Mouse (Mus musculus) embryonic facial prominence, embryonic 11.5 days (tissue): ENCODE results near the gene Zranb3. TPM values are rescaled to one million over a fixed set of nuclear protein-coding genes. Genes with fewer than 3 reads are reported as not detected.

Experiments used
- ATAC-seq: fragments of 200-750 bp; cut with Nextera tagmentation; replicated peaks from 2 replicates; pipeline ENCODE4 v1.8.0; 2017; ENCODE audit warnings: low read depth; ENCODE audit not compliant: insufficient number of reproducible peaks, low FRiP score, low TSS enrichment
- DNase-seq: peaks from one replicate; pipeline ENCODE4 v3.0.0-alpha.2; 2015; ENCODE audit warnings: low spot score
- H3K27ac ChIP-seq: fragments of 300-500 bp; sonication (generic); replicated peaks from 2 replicates; pipeline ENCODE4 v1.5.1; 2014; ENCODE audit warnings: mild to moderate bottlenecking, low read depth, low read length, control low read depth
- H3K27me3 ChIP-seq: fragments of 300-500 bp; sonication (generic); 2 replicates; pipeline ENCODE4 v1.6.1; 2014; ENCODE audit warnings: mild to moderate bottlenecking, low read length, moderate library complexity, mixed read lengths; ENCODE audit not compliant: control insufficient read depth, insufficient read depth
- H3K36me3 ChIP-seq: fragments of 300-500 bp; sonication (generic); replicated peaks from 2 replicates; pipeline ENCODE4 v1.6.1; 2014; ENCODE audit warnings: low read depth, mild to moderate bottlenecking, low read length, moderate library complexity, mixed read lengths; ENCODE audit not compliant: control insufficient read depth, insufficient read depth
- H3K4me1 ChIP-seq: fragments of 300-500 bp; sonication (generic); 2 replicates; pipeline ENCODE4 v1.6.1; 2014; ENCODE audit warnings: low read length, mixed read lengths; ENCODE audit not compliant: control insufficient read depth, insufficient read depth
- H3K4me2 ChIP-seq: fragments of 300-500 bp; sonication (generic); 2 replicates; pipeline ENCODE4 v1.6.1; 2014; ENCODE audit warnings: low read depth, mild to moderate bottlenecking, control low read depth, low read length, moderate library complexity
- H3K4me3 ChIP-seq: fragments of 300-500 bp; sonication (generic); 2 replicates; pipeline ENCODE4 v1.5.1; 2014; ENCODE audit warnings: low read depth, low read length, control low read depth
- H3K9ac ChIP-seq: fragments of 300-500 bp; sonication (generic); replicated peaks from 2 replicates; pipeline ENCODE4 v1.6.1; 2014; ENCODE audit warnings: mild to moderate bottlenecking, control low read depth, low read length
- H3K9me3 ChIP-seq: fragments of 300-500 bp; sonication (generic); replicated peaks from 2 replicates; pipeline ENCODE4 v1.6.1; 2016; ENCODE audit warnings: mild to moderate bottlenecking, low read length, inconsistent platforms, mixed read lengths; ENCODE audit not compliant: control insufficient read depth
- WGBS: fragments of 180-500 bp; shearing (Covaris S2); extraction: QIAGEN DNeasy Blood & Tissue Kit; methylation state at CpG from one replicate; pipeline ENCODE4 v1.1.7; 2014; 5-methylcytosine and 5-hydroxymethylcytosine counted together
- polyA plus RNA-seq: library from polyadenylated mRNA; unstranded; fragments of >200 nt; fragmentation: Nextera tagmentation; extraction: Ambion mirVana; gene quantifications from 2 replicates; pipeline ENCODE4 v1.2.1, GENCODE M21; 2014

The Zranb3 gene
- polyA plus RNA-seq, 1 experiment from 2014 or later: 17.5 TPM

- no peak overlapping the region for H3K4me2 ChIP-seq
- ATAC-seq: no peak
- no peaks in the 10 kb centered on the region for H3K36me3 ChIP-seq
- no peaks in the 10 kb centered on the region for H3K27me3 ChIP-seq
- WGBS: 87% methylated on average over 1 of the region's 1 CpGs
- no peaks in the 10 kb centered on the region for H3K9me3 ChIP-seq
- H3K4me3 ChIP-seq: no peak overlapping the region
- H3K4me1 ChIP-seq: no peaks in the 10 kb centered on the region
- H3K27ac ChIP-seq: no peak overlapping the region
- H3K9ac ChIP-seq: no peak overlapping the region
- no peak for DNase-seq
These were observed 4.5 kb downstream of the Zranb3 start for GRCm38 (mm10) chr1:128098309-128098708.

DNA sequence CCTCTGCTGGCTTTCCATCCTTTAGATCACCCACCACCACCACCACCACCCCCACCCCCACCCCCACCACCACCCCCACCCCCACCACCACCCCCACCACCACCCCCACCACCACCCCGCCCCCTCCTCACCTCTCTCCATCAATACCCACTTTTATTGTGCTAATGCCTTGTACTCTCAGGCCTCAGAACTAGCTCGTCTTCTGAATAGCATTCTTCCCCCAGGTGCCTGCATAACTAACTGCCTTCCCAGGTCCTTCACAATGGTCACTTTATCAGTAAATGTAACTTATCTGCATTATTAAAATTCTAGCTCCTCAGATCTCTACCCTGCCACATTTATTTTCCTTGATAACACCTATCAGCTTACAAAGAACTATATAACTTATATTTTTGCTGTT lies 8.2 kb downstream of the Zranb3 start:
- no peak for ATAC-seq
- 74% methylated on average over 2 of the region's 2 CpGs for WGBS
- no peaks in the 10 kb centered on the region for H3K4me1 ChIP-seq

GRCm38 (mm10) chr1:128082800-128083199 lies 20.0 kb downstream of the Zranb3 start:
- Histone ChIP-seq H3K36me3 (no peaks in the 10 kb centered on the region), H3K27ac (no peak overlapping the region), H3K4me1 (no peaks in the 10 kb centered on the region), H3K4me3 (no peak overlapping the region), H3K9me3 (no peaks in the 10 kb centered on the region), H3K9ac (no peak overlapping the region), H3K27me3 (no peaks in the 10 kb centered on the region), H3K4me2 (no peak overlapping the region)
- ATAC-seq (no peak), DNase-seq (no peak)
- 90% methylated on average over 7 of the region's 7 CpGs for WGBS

More for the DNA sequence above, 8.2 kb downstream of the Zranb3 start:
- Histone ChIP-seq H3K27me3 (no peaks in the 10 kb centered on the region), H3K36me3 (no peaks in the 10 kb centered on the region; the same call in 1 of the 2 replicates), H3K9ac (no peak overlapping the region), H3K4me3 (no peak overlapping the region), H3K27ac (no peak overlapping the region), H3K4me2 (no peak overlapping the region), H3K9me3 (no peaks in the 10 kb centered on the region)
- DNase-seq: no peak

DNA sequence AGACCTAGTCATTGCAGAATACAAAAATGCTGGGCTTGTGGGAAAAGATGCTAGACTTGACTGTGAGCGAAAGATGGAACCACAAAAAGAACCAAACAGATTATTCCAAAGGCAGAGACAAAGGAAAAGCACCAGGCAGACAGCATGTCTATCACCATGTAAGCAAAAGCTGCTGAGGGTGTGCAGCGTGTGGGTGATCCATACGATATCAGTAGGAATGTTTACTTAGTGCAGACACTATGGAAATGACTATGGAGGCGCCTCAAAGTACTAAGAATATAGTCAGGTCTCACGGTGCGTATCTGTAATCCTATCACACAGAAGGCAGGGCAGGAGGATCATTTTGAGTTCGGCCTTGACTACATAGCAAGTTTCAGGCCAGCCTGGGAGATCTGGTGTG lies 21.0 kb downstream of the Zranb3 start:
- Histone ChIP-seq H3K4me3 (no peak overlapping the region), H3K27ac (no peak overlapping the region), H3K9me3 (no peaks in the 10 kb centered on the region), H3K9ac (no peak overlapping the region), H3K4me2 (no peak overlapping the region), H3K36me3 (no peaks in the 10 kb centered on the region), H3K4me1 (no peaks in the 10 kb centered on the region), H3K27me3 (no peaks in the 10 kb centered on the region)
- ATAC-seq (no peak), DNase-seq (no peak)
- whole genome bisulfite sequencing: 90% methylated on average over 7 of the region's 7 CpGs

GRCm38 (mm10) chr1:128080936-128081696 lies 21.7 kb downstream of the Zranb3 start:
- no peaks in the 10 kb centered on the region for H3K9me3 ChIP-seq
- no peaks in the 10 kb centered on the region for H3K36me3 ChIP-seq
- no peaks in the 10 kb centered on the region for H3K27me3 ChIP-seq
- 84% methylated on average over 5 of the region's 5 CpGs for WGBS
- H3K4me1 ChIP-seq: no peaks in the 10 kb centered on the region
- H3K27ac ChIP-seq: no peak overlapping the region
- H3K4me3 ChIP-seq: no peak overlapping the region
- ATAC-seq (no peak), DNase-seq (no peak)
- no peak overlapping the region for H3K4me2 ChIP-seq
- no peak overlapping the region for H3K9ac ChIP-seq

DNA sequence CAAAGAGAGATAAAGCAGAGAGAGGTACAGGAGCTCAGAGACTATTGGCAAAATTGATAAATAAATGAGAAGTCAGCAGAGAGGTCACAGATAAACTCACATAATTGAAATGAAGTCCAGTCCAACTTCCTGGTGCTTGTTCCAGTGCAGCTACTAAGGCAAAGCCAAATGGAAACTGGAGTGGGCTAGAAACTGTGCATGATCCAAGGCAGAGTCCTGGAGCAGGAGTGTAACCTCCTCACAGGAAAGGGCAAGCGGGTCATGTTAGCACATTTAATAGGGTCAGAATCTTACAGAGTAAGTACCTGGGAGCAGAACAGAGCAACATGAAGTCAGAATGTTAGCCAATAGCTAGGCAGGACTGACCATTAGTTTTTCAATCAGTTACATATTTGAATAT lies 24.2 kb downstream of the Zranb3 start:
- Histone ChIP-seq H3K4me3 (no peak overlapping the region), H3K27me3 (no peaks in the 10 kb centered on the region), H3K4me2 (no peak overlapping the region), H3K27ac (no peak overlapping the region), H3K9me3 (no peaks in the 10 kb centered on the region), H3K9ac (no peak overlapping the region), H3K4me1 (no peaks in the 10 kb centered on the region), H3K36me3 (no peaks in the 10 kb centered on the region)
- 89% methylated on average over 1 of the region's 1 CpGs for WGBS
- ATAC-seq (no peak), DNase-seq (no peak)

- 92% methylated on average over 2 of the region's 2 CpGs for WGBS
- DNase-seq: no peak
- Histone ChIP-seq H3K27ac (no peak overlapping the region), H3K9ac (no peak overlapping the region), H3K36me3 (no peaks in the 10 kb centered on the region), H3K4me2 (no peak overlapping the region), H3K4me3 (no peak overlapping the region), H3K9me3 (no peaks in the 10 kb centered on the region), H3K27me3 (no peaks in the 10 kb centered on the region), H3K4me1 (no peaks in the 10 kb centered on the region)
- ATAC-seq: no peak
These were observed 25.1 kb downstream of the Zranb3 start for GRCm38 (mm10) chr1:128077788-128078187.

- Histone ChIP-seq H3K4me3 (no peak overlapping the region), H3K9ac (no peak overlapping the region), H3K27ac (no peak overlapping the region), H3K27me3 (no peaks in the 10 kb centered on the region), H3K9me3 (no peaks in the 10 kb centered on the region), H3K36me3 (no peaks in the 10 kb centered on the region), H3K4me2 (no peak overlapping the region), H3K4me1 (no peaks in the 10 kb centered on the region)
- DNase-seq: no peak
- no peak for ATAC-seq
- WGBS: 88% methylated on average over 8 of the region's 8 CpGs
These were observed 25.9 kb downstream of the Zranb3 start for GRCm38 (mm10) chr1:128076791-128077479.
